Mouse (Mus musculus) myocyte (in vitro differentiated cells): Measurements from ENCODE around the gene Anks1.

Source experiments
- CEBPB ChIP-seq: IDR thresholded peaks from 2 replicates; pipeline ENCODE4 v1.6.1; 2011; ENCODE audit warnings: mild to moderate bottlenecking, moderate library complexity; ENCODE audit not compliant: poor library complexity, insufficient read depth, severe bottlenecking
- E2F4 ChIP-seq: IDR thresholded peaks from one replicate; pipeline ENCODE4 v1.6.1; 2011; ENCODE audit warnings: mild to moderate bottlenecking, control low read depth, moderate library complexity; ENCODE audit not compliant: insufficient read depth
- MAX ChIP-seq: IDR thresholded peaks from one replicate; pipeline ENCODE4 v1.6.1; 2011; ENCODE audit warnings: low read depth, mild to moderate bottlenecking, control low read depth
- MYOG ChIP-seq, 3 experiments: IDR thresholded peaks; one replicate each; pipeline ENCODE4 v1.6.1; 2011; ENCODE audit warnings: control low read depth in 2 of 3, low read depth in 2 of 3, mild to moderate bottlenecking in 2 of 3; ENCODE audit not compliant: insufficient read length in 2 of 3, control insufficient read depth in 1 of 3, insufficient read depth in 1 of 3
- POLR2A ChIP-seq: IDR thresholded peaks from one replicate; pipeline ENCODE4 v1.6.1; 2011; ENCODE audit warnings: low read depth, mild to moderate bottlenecking, control low read depth, moderate library complexity; ENCODE audit not compliant: insufficient read length
- TCF12 ChIP-seq: IDR thresholded peaks from one replicate; pipeline ENCODE4 v1.6.1; 2011; ENCODE audit warnings: mild to moderate bottlenecking, control low read depth; ENCODE audit not compliant: poor library complexity, insufficient read depth, severe bottlenecking
- USF1 ChIP-seq: IDR thresholded peaks from one replicate; pipeline ENCODE4 v1.6.1; 2011; ENCODE audit warnings: low read depth, mild to moderate bottlenecking, control low read depth, moderate library complexity

DNA sequence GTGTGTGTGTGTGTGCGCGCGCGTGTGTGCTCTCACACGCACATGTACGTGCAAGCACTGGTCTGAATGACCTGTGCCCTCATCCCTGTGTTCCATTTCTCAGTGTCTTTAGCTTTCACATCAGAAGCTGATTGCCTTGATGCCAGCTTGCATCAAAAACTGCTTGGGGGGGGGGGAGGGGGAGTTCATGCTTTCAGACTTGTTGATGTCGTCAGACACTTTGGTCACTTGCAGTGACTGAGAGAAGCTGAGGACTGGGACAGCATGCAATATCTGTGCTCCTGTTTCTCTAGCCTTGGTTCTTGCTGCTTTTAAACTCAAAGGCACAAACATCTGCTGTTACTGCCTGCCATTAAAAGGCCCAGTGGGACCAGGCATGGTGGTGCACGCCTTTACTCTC, 37.3 kb downstream of the Anks1 start:
- TF ChIP-seq POLR2A (no peak), MAX (no peak), USF1 (no peak), MYOG (IDR thresholded peaks at IDR 0.05; ENCODE audit: control insufficient read depth in 1 of 3, insufficient read depth in 1 of 3, insufficient read length in 2 of 3, low read depth in 2 of 3) (no peak), TCF12 (no peak), E2F4 (no peak), CEBPB (no peak)
